Mouse (Mus musculus) CH12.LX (cell line): ENCODE data around the gene Sult5a1.

ENCODE experiments used
- CTCF ChIP-seq, 2 experiments: IDR thresholded peaks in 1 of 2; conservative IDR thresholded peaks in 1 of 2; 2 replicates each; pipeline ENCODE4 v1.5.1; 2011 to 2012; ENCODE audit warnings: low read depth in 2 of 2, low read length in 2 of 2, improper control_type of control experiment in 1 of 2, inconsistent platforms in 1 of 2, mild to moderate bottlenecking in 1 of 2, moderate library complexity in 1 of 2
- E2F4 ChIP-seq: IDR thresholded peaks from 2 replicates; pipeline ENCODE4 v1.6.1; 2011; ENCODE audit warnings: low read depth, low read length, improper control_type of control experiment; ENCODE audit not compliant: insufficient replicate concordance
- POLR2A ChIP-seq: IDR thresholded peaks from 2 replicates; pipeline ENCODE4 v1.6.1; 2011; ENCODE audit warnings: low read depth, mild to moderate bottlenecking, improper control_type of control experiment, low read length
- RAD21 ChIP-seq: IDR thresholded peaks from 2 replicates; pipeline ENCODE4 v1.6.1; 2011; ENCODE audit warnings: low read depth, mild to moderate bottlenecking, low read length, improper control_type of control experiment, moderate library complexity
- UBTF ChIP-seq: IDR thresholded peaks from 2 replicates; pipeline ENCODE4 v1.6.1; 2012; ENCODE audit warnings: low read depth, mild to moderate bottlenecking, inconsistent platforms, low read length, improper control_type of control experiment, moderate library complexity
- USF2 ChIP-seq: conservative IDR thresholded peaks from 2 replicates; pipeline ENCODE4 v1.6.1; 2011; ENCODE audit warnings: low read depth, low read length, improper control_type of control experiment

DNA sequence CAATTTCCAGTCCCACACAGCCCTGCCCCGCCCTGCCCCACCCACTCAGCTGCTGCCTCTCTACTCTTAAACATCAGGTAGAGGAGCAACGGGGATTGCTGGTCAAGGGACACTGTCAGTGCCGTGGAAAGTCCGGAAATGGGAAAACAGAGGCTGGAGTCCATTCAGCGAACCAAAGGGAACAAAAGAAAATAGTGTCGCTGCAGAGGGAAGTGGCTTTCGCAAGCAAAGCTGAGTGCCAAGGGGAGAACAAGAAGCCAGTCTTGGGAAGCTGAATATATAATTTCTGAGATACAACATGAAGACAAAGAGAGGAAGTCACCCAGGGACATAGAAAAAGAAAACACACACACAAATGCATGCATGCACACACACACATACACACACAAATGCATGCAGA lies 30.7 kb upstream of the Sult5a1 start:
- TF ChIP-seq UBTF, result no peak
- TF ChIP-seq E2F4, result no peak
- no peak for TF ChIP-seq POLR2A
- TF ChIP-seq USF2, result no peak
- TF ChIP-seq RAD21, result no peak
- TF ChIP-seq CTCF (conservative IDR thresholded peaks at IDR 0.05 in 1 of 2, IDR thresholded peaks at IDR 0.05 in 1 of 2; ENCODE audit: low read depth in 2 of 2, low read length in 2 of 2), result no peak
